Mouse (Mus musculus) cerebellum, adult 11 months (tissue): ENCODE measurements at regions not wholly inside any gene's neighbourhood (a gene's known extent, or its start where the extent isn't known, plus 50 kb on each side); places are given as distances from the start of the nearest gene placed in this dataset.

Experiments
- DNase-seq: peaks from one replicate; pipeline ENCODE4 v3.0.0; 2022

DNA sequence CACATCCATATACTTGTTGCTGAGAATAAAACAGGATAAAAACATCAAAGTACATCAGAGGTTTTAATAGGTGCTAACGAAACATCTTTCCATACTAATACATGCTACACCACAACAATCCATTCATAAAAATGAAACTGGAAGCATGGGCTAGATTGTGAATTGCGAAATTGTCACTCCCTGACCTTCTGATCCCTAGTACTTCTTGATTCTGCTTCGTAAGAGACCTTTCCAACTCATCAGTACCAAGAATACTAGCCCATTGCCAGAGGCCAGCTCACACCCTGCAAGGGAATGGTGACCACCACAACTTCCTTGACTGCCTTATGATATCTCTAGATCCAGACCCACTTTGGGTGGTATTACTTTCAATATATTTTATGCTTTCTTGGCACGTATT is 177.3 kb upstream of the Cdyl start:
- no peak for DNase-seq

- no peak for DNase-seq
Observed at GRCm38 (mm10) chr13:35486125-35486524, 173.5 kb upstream of the Cdyl start.

- no peak for DNase-seq
Observed at GRCm38 (mm10) chr13:35499776-35500175, 159.9 kb upstream of the Cdyl start.

GRCm38 (mm10) chr13:35500891-35501290 is 158.7 kb upstream of the Cdyl start:
- no peak for DNase-seq

DNA sequence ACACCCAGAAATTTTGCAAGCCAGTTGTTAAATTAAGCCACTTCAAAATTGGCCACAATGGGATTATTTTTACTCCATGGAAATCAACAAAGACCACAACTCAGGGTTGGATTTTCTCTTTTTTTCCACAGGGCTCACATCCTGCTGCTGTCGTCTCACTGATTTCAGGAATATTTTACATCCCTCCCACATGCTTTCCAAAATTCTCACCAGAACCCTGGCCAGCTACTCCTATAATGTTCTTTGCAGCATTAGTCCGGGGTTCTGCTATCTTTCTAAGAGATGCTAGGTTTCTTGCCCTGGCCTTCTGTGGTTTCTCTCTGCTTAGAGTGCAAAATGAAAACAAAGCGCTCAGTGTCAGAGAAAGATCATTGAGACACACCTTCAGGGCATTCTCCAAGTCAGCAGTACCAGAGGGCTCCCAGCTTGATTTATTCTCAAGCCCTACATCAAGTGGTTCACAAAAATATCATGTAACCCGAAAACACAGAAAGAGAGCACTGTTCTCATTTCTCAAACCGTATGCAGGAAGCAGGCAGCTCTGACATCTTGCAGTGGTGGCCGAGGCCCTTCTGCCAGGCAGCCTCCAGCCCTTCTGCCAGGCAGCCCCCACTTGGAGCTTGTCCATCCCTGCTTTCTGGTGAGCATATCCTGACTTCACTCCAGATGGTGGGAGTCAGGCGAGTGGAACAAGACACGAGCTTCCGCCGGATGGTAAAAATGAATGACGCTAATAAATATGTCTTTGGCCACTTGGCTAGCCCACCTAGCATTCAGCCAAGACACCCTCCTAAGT is 158.1 kb upstream of the Cdyl start:
- peak; percentile 73 for DNase-seq

DNA sequence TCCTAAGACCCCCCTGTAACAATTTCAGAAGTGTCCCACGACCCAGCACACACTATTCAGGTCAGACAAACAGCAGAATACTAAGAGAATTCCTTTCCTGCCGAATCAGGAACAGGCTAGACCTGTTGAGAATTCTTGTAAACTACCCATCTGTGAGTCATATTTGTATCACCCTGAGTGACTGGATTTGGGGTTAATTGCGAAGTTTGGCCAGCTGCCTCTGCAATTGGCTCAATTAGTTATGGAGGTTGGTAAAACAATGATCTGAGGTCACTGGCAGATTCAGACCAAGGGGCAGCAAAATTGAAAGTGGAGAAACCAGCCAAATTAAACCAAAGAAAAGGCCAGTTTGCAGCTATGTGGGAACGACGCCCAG is 157.5 kb upstream of the Cdyl start:
- peak; percentile 25 for DNase-seq

GRCm38 (mm10) chr13:35503362-35503821 is 156.2 kb upstream of the Cdyl start:
- DNase-seq: no peak

- no peak for DNase-seq
Observed at GRCm38 (mm10) chr13:35507195-35507594, 152.4 kb upstream of the Cdyl start.

DNA sequence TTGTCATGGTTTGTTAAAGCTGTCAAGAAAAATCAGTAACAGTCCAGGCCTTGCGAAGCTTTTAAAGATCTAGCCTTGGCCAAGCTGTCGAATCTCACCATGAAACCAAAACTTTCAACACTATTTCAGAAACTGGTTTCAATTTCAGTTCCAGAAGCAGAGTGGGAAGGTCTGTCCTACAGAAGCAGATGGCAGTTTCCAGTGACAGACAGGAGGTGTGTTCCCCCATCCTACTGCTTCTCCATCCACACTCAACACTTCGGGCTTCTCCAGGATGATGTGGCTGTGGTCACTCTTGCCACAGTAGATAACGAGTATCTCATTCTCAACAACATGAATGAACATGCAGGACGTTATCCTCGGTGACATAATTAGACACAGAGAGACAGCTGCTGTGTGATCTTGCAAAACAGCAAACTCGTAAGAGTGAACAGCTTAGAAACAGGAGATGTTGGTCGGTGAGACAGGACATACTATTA is 147.6 kb upstream of the Cdyl start:
- no peak for DNase-seq

- DNase-seq: no peak
Observed at GRCm38 (mm10) chr13:35513120-35513519, 146.5 kb upstream of the Cdyl start.

- DNase-seq: no peak
Observed at GRCm38 (mm10) chr13:35515291-35515690, 144.3 kb upstream of the Cdyl start.

- DNase-seq: no peak
Observed at GRCm38 (mm10) chr13:35517692-35518091, 141.9 kb upstream of the Cdyl start.

DNA sequence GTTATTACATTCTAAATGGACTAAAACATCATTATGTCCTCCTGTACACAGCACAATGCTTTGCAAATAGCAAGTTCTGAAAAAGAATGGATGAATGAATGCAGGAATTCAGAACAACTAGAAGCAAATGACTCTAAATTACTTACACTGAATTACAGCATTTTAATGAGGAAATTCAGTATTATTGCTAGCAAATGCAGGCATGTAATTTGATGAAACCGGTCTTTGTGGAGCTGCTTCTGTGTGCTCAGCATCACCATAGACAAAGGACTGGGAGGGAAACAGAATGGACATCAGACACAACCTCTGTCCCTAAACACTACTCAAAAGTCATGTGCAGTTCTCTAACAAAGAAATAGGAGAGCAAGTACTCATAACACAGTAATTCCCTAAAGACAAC is 137.4 kb upstream of the Cdyl start:
- DNase-seq: no peak

GRCm38 (mm10) chr13:35529577-35529976 is 130.1 kb upstream of the Cdyl start:
- DNase-seq: no peak

- no peak for DNase-seq
Observed at GRCm38 (mm10) chr13:35537106-35537505, 122.5 kb upstream of the Cdyl start.

GRCm38 (mm10) chr13:35537936-35538335 is 121.7 kb upstream of the Cdyl start:
- peak; percentile 43 for DNase-seq

- no peak for DNase-seq
Observed at GRCm38 (mm10) chr13:35540433-35540832, 119.2 kb upstream of the Cdyl start.

- DNase-seq: no peak
Observed at GRCm38 (mm10) chr13:35541053-35541452, 118.6 kb upstream of the Cdyl start.

DNA sequence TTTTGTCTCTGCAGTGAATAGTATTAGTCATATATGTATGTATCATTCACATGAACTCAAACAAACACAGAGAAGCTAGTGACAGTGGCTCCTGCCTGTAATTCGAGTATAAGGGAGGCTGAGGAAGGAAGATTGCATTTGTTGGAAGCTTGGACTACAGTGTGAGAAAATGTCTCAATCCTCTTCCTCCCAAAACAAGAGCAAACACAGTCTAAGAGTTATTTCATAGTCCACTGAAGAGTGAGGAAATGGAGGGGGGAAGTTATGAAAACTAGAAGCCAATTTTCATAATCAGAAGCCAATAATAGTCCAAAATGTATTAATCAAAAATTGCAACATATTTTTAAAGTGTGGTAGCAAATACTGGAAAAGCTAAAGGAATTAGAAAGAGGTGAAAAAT is 95.6 kb upstream of the Cdyl start:
- no peak for DNase-seq

GRCm38 (mm10) chr13:35581616-35582015 is 78.0 kb upstream of the Cdyl start:
- DNase-seq: no peak

GRCm38 (mm10) chr13:35598003-35598402 is 61.6 kb upstream of the Cdyl start:
- no peak for DNase-seq

DNA sequence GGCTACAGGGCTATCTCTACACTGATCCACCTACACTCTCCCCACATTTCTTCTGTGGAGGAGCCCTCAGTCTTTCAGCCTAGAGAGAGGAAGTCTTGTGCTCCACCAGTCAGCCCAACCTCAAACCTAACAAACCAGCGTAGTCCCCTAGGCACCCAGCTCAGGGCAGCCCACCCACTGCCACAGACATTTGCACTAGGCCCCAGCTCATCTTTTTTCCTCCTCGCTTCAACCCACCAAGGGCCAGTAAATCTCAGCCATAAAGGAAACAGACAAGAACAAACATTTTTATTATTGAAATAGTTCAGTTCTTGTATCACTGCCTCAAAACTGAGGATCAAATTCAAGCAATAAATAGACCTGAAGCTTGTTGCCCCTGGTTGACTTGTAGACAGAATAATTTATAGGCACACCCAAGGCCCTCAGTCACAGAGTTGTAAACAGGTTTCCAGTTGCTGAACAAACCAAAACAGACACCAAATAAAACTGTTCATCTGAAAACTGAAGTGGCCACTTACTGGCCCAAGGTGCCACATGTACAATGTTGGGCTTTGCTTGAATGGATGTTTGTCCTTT is 58.0 kb upstream of the Cdyl start:
- DNase-seq: no peak

GRCm38 (mm10) chr13:35603080-35603479 is 56.6 kb upstream of the Cdyl start:
- no peak for DNase-seq

- no peak for DNase-seq
Observed at GRCm38 (mm10) chr13:35604061-35604460, 55.6 kb upstream of the Cdyl start.

GRCm38 (mm10) chr13:35604765-35605164 is 54.9 kb upstream of the Cdyl start:
- no peak for DNase-seq
